Mouse (Mus musculus): ENCODE results near the gene Fam151a. TPM values are rescaled to one million over a fixed set of nuclear protein-coding genes. Genes with fewer than 3 reads are reported as not detected.
"Not testable (repeated sequence)": the region's sequence is repeated elsewhere in the genome, so short reads cannot be mapped to it uniquely, and the experiment has no call there.

Fam151a gene
- polyA plus RNA-seq, 1 experiment from 2014 or later: 0.09 TPM

DNA sequence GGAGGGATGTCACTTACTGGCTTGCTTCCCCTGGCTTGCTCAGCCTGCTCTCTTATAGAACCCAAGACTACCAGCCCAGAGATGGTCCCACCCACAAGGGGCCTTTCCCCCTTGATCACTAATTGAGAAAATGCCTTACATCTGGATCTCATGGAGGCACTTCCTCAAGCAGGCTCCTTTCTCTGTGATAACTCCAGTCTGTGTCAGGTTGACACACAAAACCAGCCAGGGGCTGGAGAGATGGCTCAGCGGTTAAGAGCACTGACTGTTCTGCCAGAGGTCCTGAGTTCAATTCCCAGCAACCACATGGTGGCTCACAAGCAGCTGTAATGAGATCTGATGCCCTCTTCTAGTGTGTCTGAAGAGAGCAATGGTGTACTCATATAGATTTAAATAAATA is 3.2 kb downstream of the Fam151a start:
- not testable (repeated sequence) for DNase-seq (ENCODE audit: low spot score)
- WGBS: 23% methylated on average over 1 of the region's 1 CpGs

DNA sequence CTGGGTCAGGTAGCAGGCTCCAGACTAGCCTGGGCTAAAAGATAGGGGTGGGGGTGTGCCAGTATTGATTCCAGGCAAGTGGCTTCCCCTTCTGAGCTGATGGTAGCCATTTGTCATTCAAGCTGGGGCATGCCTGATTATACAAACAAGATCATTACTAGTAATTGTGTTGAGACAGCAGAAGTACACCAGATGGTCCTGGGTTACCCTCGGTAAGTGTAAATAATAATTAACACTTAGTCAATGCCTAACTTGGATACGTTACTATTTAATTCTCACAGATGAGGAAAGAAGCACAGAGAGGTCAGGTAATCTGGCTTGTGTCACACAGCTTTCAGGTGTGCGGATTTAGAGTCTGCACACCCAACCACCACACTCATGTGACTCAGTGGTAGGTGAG is 4.2 kb downstream of the Fam151a start:
- no peak overlapping the region for H3K27ac ChIP-seq
- WGBS: 72% methylated on average over 3 of the region's 3 CpGs
- no peak for DNase-seq (ENCODE audit: low spot score)
- no peaks in the 10 kb centered on the region for H3K27me3 ChIP-seq (ENCODE audit: low read depth, poor library complexity, severe bottlenecking)
- H3K4me3 ChIP-seq: no peak overlapping the region
- peaks cover 27% of the 10 kb centered on the region for H3K4me1 ChIP-seq
- no peaks in the 10 kb centered on the region for H3K36me3 ChIP-seq
- H3K9me3 ChIP-seq (replicated peaks): no peaks in the 10 kb centered on the region

More for the DNA sequence above, 3.2 kb downstream of the Fam151a start:
- not testable (repeated sequence) for H3K36me3 ChIP-seq; H3K9me3 ChIP-seq (replicated peaks); H3K4me3 ChIP-seq; H3K27ac ChIP-seq; H3K27me3 ChIP-seq (ENCODE audit: low read depth, poor library complexity, severe bottlenecking)
- H3K4me1 ChIP-seq: peaks cover 27% of the 10 kb centered on the region

DNA sequence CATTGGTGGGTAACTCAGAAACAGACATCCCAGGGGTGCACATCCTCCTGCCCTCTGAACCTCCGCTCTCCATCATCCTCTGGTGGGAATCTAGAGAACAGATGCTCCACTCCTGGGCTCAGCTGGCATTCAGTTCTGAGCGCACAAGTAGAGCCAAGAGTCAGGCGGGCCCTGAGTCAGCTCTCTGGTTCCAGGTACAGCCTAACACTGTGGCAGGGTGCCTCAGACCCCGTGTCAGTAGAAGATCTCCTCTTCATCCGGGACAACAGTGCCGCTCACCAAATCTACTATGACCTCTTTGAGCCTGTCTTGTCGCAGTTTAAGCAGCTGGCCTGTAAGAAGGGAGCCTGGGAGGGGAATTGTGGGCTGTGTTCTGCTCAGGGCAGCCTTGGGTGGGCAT is 12.2 kb downstream of the Fam151a start:
- WGBS: 92% methylated on average over 7 of the region's 7 CpGs
- H3K9me3 ChIP-seq (replicated peaks): no peaks in the 10 kb centered on the region
- H3K27ac ChIP-seq: no peak overlapping the region
- no peak for DNase-seq (ENCODE audit: low spot score)
- H3K4me3 ChIP-seq: no peak overlapping the region
- peaks cover 15% of the 10 kb centered on the region for H3K36me3 ChIP-seq
- peaks cover 33% of the 10 kb centered on the region for H3K4me1 ChIP-seq
- H3K27me3 ChIP-seq (ENCODE audit: low read depth, poor library complexity, severe bottlenecking): no peaks in the 10 kb centered on the region

DNA sequence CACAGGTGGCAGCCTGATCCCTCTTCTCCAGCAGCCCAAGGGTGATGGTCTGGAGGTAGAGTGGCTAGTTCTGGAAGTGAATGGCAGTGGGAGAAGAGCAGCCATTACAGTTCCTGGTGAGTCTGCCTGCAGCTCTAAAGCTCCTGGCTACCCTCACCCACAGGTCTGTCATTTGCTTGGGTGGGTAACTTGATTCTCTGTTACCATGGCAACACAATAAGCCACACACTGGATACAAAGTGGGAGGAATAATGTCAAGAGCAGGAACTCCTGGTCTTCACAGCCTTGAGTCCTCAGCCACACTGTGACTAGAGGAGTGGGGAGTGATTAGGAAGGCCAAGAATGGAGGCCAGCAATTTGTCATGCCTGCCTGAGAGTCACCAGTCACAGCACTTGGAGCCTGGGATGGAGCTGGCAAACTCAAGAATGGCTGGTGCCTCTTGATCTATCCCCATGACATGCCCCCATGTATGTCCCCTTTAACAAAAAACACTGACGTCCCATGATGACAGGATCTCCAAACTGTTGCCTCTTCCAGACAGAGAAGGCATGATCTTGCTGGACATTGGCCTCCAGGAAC is 13.4 kb downstream of the Fam151a start:
- no peak for DNase-seq (ENCODE audit: low spot score)
- WGBS: 85% methylated on average over 1 of the region's 1 CpGs

DNA sequence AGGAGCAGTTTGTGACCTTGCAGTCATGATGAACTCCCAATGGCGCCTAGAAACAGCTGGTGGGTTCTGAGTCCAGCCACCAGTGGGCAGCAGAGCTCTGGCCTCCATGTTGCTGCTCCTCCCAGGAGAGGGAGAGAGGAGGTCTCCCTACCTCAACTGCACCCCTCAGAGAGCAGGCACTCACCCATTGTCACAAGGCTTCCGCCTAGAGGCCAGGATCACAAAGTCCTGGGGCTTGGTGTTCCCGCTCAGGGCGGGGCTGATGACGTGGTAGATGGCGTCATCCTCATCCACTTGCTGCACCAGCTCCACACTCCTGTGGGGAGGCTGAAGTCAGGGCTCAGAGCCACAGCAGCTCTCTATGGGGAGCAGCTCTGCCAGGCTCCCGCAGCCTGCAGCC is 16.0 kb downstream of the Fam151a start:
- peaks cover 33% of the 10 kb centered on the region for H3K4me1 ChIP-seq
- H3K27ac ChIP-seq: peak overlapping the region; percentile 72
- no peaks in the 10 kb centered on the region for H3K9me3 ChIP-seq (replicated peaks)
- H3K36me3 ChIP-seq: peaks cover 29% of the 10 kb centered on the region
- H3K27me3 ChIP-seq (ENCODE audit: low read depth, poor library complexity, severe bottlenecking): no peaks in the 10 kb centered on the region
- WGBS: 8% methylated on average over 7 of the region's 7 CpGs
- DNase-seq (ENCODE audit: low spot score): peak; percentile 82
- H3K4me3 ChIP-seq: peak overlapping the region; percentile 18; the same call in 1 of the 2 replicates

More for the DNA sequence above, 13.4 kb downstream of the Fam151a start:
- Histone ChIP-seq H3K4me3 (no peak overlapping the region), H3K36me3 (peaks cover 15% of the 10 kb centered on the region), H3K27ac (no peak overlapping the region), H3K9me3 (replicated peaks) (no peaks in the 10 kb centered on the region), H3K27me3 (ENCODE audit: low read depth, poor library complexity, severe bottlenecking) (no peaks in the 10 kb centered on the region), H3K4me1 (peaks cover 33% of the 10 kb centered on the region)

- peaks cover 32% of the 10 kb centered on the region for H3K36me3 ChIP-seq
- peaks cover 29% of the 10 kb centered on the region for H3K4me1 ChIP-seq
- no peak for DNase-seq (ENCODE audit: low spot score)
- H3K27me3 ChIP-seq (ENCODE audit: low read depth, poor library complexity, severe bottlenecking): no peaks in the 10 kb centered on the region
- WGBS: 92% methylated on average over 6 of the region's 6 CpGs
- no peak overlapping the region for H3K27ac ChIP-seq
- H3K4me3 ChIP-seq: no peak overlapping the region
- no peaks in the 10 kb centered on the region for H3K9me3 ChIP-seq (replicated peaks)
Observed at GRCm38 (mm10) chr4:106751726-106752125, 18.0 kb downstream of the Fam151a start.

GRCm38 (mm10) chr4:106764166-106764565 is 30.5 kb downstream of the Fam151a start:
- H3K4me1 ChIP-seq: 0 out of 2 replicates have a peak, but pooled peaks cover 6% of the 10 kb centered on the region
- DNase-seq (ENCODE audit: low spot score): no peak
- H3K9me3 ChIP-seq (replicated peaks): no peaks in the 10 kb centered on the region
- no peaks in the 10 kb centered on the region for H3K27me3 ChIP-seq (ENCODE audit: low read depth, poor library complexity, severe bottlenecking)
- WGBS: 85% methylated on average over 7 of the region's 7 CpGs
- no peak overlapping the region for H3K4me3 ChIP-seq
- no peak overlapping the region for H3K27ac ChIP-seq
- H3K36me3 ChIP-seq: peaks cover 34% of the 10 kb centered on the region; the same call in 1 of the 2 replicates

DNA sequence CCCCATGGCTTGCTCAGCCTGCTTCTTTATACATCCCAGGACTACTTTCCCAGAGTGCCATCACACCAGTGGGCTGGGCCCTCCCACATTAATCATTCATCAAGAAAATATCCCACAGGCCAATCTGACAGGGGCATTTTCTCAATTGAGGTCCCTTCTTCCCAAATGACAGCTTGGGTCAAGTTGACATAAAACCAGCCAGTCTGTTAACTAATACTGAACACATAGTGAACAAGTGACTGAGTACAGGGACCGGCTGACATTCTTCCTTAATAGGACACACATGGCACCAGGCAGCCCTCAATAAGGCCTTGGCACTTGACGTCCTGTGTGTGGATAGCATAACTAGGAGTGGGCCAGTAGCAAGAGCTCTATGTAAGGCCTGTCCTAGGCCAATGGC is 35.6 kb downstream of the Fam151a start:
- Histone ChIP-seq H3K27ac (no peak overlapping the region), H3K9me3 (replicated peaks) (no peaks in the 10 kb centered on the region), H3K36me3 (peaks cover 10% of the 10 kb centered on the region), H3K4me1 (peaks cover 9% of the 10 kb centered on the region; the same call in 1 of the 2 replicates), H3K27me3 (ENCODE audit: low read depth, poor library complexity, severe bottlenecking) (no peaks in the 10 kb centered on the region), H3K4me3 (no peak overlapping the region)
- no peak for DNase-seq (ENCODE audit: low spot score)
- 25% methylated on average over 2 of the region's 2 CpGs for WGBS

GRCm38 (mm10) chr4:106772558-106772957 is 38.9 kb downstream of the Fam151a start:
- Histone ChIP-seq H3K4me3 (no peak overlapping the region), H3K27me3 (ENCODE audit: low read depth, poor library complexity, severe bottlenecking) (no peaks in the 10 kb centered on the region), H3K27ac (no peak overlapping the region), H3K9me3 (replicated peaks) (no peaks in the 10 kb centered on the region), H3K4me1 (peaks cover 22% of the 10 kb centered on the region), H3K36me3 (peaks cover 10% of the 10 kb centered on the region)
- no peak for DNase-seq (ENCODE audit: low spot score)
- WGBS: 98% methylated on average over 1 of the region's 1 CpGs

DNA sequence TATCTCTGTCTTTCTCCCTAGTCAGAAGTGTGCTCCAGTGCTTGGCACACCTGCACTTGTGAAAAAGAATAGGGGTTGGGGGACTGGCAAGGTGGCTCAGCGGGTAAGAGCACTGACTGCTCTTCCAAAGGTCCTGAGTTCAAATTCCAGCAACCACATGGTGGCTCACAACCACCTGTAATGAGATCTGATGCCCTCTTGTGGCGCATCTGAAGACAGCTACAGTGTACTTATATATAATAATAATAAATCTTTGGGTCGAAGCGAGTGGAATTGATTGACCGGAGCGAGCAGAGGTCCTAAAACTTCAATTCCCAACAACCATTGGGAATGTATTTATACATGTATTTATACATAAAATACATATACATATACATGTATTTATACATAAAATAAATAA is 42.1 kb downstream of the Fam151a start:
- not testable (repeated sequence) for H3K27ac ChIP-seq
- WGBS: 85% methylated on average over 6 of the region's 6 CpGs

GRCm38 (mm10) chr4:106776998-106777397 is 43.3 kb downstream of the Fam151a start:
- Histone ChIP-seq H3K4me3 (no peak overlapping the region), H3K36me3 (peaks cover 5% of the 10 kb centered on the region; the same call in 1 of the 2 replicates), H3K9me3 (replicated peaks) (no peaks in the 10 kb centered on the region), H3K27ac (no peak overlapping the region), H3K4me1 (peaks cover 53% of the 10 kb centered on the region), H3K27me3 (ENCODE audit: low read depth, poor library complexity, severe bottlenecking) (no peaks in the 10 kb centered on the region)
- peak; percentile 54 for DNase-seq (ENCODE audit: low spot score)
- 46% methylated on average over 3 of the region's 3 CpGs for WGBS

More for the DNA sequence above, 42.1 kb downstream of the Fam151a start:
- DNase-seq (ENCODE audit: low spot score); H3K4me3 ChIP-seq; H3K36me3 ChIP-seq; H3K27me3 ChIP-seq (ENCODE audit: low read depth, poor library complexity, severe bottlenecking); H3K9me3 ChIP-seq (replicated peaks): not testable (repeated sequence)
- H3K4me1 ChIP-seq: peaks cover 47% of the 10 kb centered on the region

GRCm38 (mm10) chr4:106778116-106778788 is 44.6 kb downstream of the Fam151a start:
- 55% methylated on average over 5 of the region's 5 CpGs for WGBS
- Histone ChIP-seq H3K27me3 (ENCODE audit: low read depth, poor library complexity, severe bottlenecking) (no peaks in the 10 kb centered on the region), H3K9me3 (replicated peaks) (no peaks in the 10 kb centered on the region), H3K4me1 (peaks cover 60% of the 10 kb centered on the region), H3K36me3 (peaks cover 5% of the 10 kb centered on the region; the same call in 1 of the 2 replicates), H3K4me3 (no peak overlapping the region), H3K27ac (peak overlapping the region; percentile 67; the same call in 1 of the 2 replicates)
- DNase-seq (ENCODE audit: low spot score): peak; percentile 58

GRCm38 (mm10) chr4:106780045-106780444 is 46.4 kb downstream of the Fam151a start:
- Histone ChIP-seq H3K27ac (peak overlapping the region; percentile 67), H3K4me3 (no peak overlapping the region), H3K9me3 (replicated peaks) (no peaks in the 10 kb centered on the region), H3K27me3 (ENCODE audit: low read depth, poor library complexity, severe bottlenecking) (no peaks in the 10 kb centered on the region), H3K36me3 (peaks cover 5% of the 10 kb centered on the region; the same call in 1 of the 2 replicates), H3K4me1 (peaks cover 78% of the 10 kb centered on the region)
- DNase-seq (ENCODE audit: low spot score): no peak
- 50% methylated on average over 3 of the region's 3 CpGs for WGBS

All from limb, embryonic 10.5 days (tissue).